Mouse (Mus musculus) olfactory bulb, adult 2 months (tissue): ENCODE results near the gene Gng8. TPM values are rescaled to one million over a fixed set of nuclear protein-coding genes. Genes with fewer than 3 reads are reported as not detected.
A peak's percentile ranks its signal among the peaks of the same experiment; 100 is the strongest.

Source experiments
- H3K27ac ChIP-seq: fragments of 200-500 bp; 2 replicates; pipeline ENCODE4 v1.5.1; 2012; ENCODE audit warnings: low read depth, low read length; ENCODE audit not compliant: insufficient read depth
- H3K4me1 ChIP-seq: fragments of 200-500 bp; 2 replicates; pipeline ENCODE4 v1.6.1; 2012; ENCODE audit warnings: low read length; ENCODE audit not compliant: control insufficient read depth, insufficient read depth
- H3K4me3 ChIP-seq: fragments of 200-500 bp; 2 replicates; pipeline ENCODE4 v1.5.1; 2012; ENCODE audit warnings: mild to moderate bottlenecking, low read depth, low read length, moderate library complexity; ENCODE audit not compliant: insufficient read depth
- CTCF ChIP-seq: fragments of 200-500 bp; IDR thresholded peaks from 2 replicates; pipeline ENCODE4 v1.5.1; 2012; ENCODE audit warnings: low read depth, mild to moderate bottlenecking, low read length, moderate library complexity; ENCODE audit not compliant: insufficient read depth
- POLR2A ChIP-seq: fragments of 200-500 bp; IDR thresholded peaks from 2 replicates; pipeline ENCODE4 v1.6.1; 2012; ENCODE audit warnings: mild to moderate bottlenecking, low read depth, low read length, moderate library complexity; ENCODE audit not compliant: insufficient read depth
- WGBS: fragments of 180-500 bp; shearing (Covaris S2); methylation state at CpG from one replicate; pipeline ENCODE4 v1.1.7; 2018; 5-methylcytosine and 5-hydroxymethylcytosine counted together
- polyA plus RNA-seq: library from polyadenylated mRNA; stranded (reverse); fragments of >200 nt; gene quantifications from 2 replicates; pipeline ENCODE4 v1.2.4, GENCODE M21; 2012; ENCODE audit warnings: low replicate concordance; ENCODE audit not compliant: missing spikeins, insufficient read depth, insufficient read length

Gng8 gene
- polyA plus RNA-seq, 1 experiment = not detected

- H3K27ac ChIP-seq = peak overlapping the region; percentile 54
- no peak for TF ChIP-seq CTCF
- no peak for TF ChIP-seq POLR2A
- 22% methylated on average over 9 of the region's 9 CpGs for WGBS
- no peak overlapping the region for H3K4me3 ChIP-seq
- H3K4me1 ChIP-seq = peaks cover 78% of the 10 kb centered on the region
Observed at GRCm38 (mm10) chr7:16918014-16918413, 26.4 kb downstream of the Gng8 start.

DNA sequence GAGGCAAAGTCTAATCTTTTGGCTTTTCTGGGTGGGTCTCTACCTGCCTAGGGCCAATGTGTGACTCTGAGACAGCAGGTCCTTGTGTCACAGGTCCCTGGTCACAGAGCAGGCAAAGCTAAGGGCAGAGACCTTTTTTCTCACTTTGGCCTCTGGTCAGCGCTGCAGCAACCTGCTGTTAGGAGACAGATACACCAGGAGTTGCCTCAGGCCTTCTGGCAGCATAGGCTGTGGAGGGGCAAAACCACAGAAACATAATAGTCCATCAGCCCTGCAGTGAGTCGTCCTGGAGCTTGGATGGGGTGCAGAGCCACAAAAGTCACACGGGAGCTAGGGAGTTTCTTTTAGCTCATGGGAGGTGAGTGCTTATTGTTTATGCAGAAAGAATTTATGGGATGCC, 27.1 kb downstream of the Gng8 start:
- TF ChIP-seq CTCF (no peak), POLR2A (no peak)
- WGBS = 54% methylated on average over 3 of the region's 3 CpGs
- Histone ChIP-seq H3K27ac (peak overlapping the region; percentile 38; the same call in 1 of the 2 replicates), H3K4me1 (peaks cover 78% of the 10 kb centered on the region), H3K4me3 (no peak overlapping the region)

DNA sequence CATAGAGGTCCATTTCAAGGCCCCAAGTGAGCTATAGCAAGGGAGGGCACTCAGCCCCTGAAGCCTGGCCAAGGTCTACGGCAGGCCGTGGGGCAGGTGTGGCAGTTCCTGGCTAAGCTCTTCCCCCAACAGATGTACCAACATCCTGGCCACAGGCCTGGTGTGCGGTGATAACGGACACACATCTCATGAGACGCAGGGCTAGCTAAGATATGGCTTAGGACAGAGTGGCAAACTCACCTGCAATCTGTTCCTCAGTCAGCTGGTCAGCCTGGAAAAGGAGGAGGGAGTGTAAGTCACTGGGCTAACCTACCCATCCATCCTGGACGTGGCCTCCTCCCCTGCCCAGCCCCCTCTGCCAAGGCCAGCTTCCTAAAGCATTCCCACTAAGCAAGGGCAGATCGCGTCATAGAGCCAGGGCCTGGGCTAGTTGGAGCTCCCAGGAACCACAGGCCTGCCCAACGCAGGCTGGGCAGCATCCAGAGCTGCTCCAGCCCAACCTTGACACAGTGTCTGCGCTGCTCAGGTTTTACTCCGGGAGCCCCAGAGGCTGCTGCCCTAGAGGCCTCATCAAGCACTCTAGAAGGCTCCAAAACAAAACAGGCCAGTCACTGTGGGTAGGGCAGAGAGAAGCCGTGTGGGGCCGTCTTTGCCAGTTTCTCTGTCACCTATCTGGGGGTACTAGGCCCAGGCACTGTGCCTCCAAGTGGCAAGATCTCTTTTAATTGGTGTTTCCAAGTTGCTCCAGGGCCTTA, 28.0 kb downstream of the Gng8 start:
- peaks cover 70% of the 10 kb centered on the region for H3K4me1 ChIP-seq
- 43% methylated on average over 13 of the region's 13 CpGs for WGBS
- peak overlapping the region; percentile 8 for H3K4me3 ChIP-seq
- TF ChIP-seq CTCF (no peak), POLR2A (no peak)
- no peak overlapping the region for H3K27ac ChIP-seq

DNA sequence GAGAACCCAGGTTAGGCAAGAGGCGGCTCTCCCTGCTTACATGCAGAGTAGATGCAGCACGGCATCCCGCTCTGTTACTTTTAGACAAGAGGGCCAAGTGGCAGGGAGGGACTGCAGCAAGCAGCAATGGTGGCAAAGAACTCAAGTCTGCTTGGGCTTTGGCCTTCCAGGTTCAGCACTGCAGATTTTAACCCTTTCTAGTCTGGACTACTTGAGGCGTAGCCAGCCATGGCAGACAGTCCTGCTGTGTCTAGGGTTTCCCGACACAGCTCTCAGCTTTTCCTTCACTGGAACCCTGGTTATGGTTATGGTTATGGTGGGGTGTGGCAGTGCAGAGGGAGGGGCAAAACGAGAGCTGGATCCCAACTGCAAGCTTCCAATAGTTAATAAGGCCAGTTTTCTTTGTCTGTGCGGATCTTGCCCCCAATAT, 28.6 kb downstream of the Gng8 start:
- H3K4me1 ChIP-seq = peaks cover 69% of the 10 kb centered on the region
- H3K4me3 ChIP-seq = peak overlapping the region; percentile 8
- TF ChIP-seq POLR2A = no peak
- no peak for TF ChIP-seq CTCF
- 35% methylated on average over 7 of the region's 7 CpGs for WGBS
- no peak overlapping the region for H3K27ac ChIP-seq

- TF ChIP-seq POLR2A (no peak), CTCF (no peak)
- 18% methylated on average over 21 of the region's 21 CpGs for WGBS
Observed at GRCm38 (mm10) chr7:16920818-16921791, 29.5 kb downstream of the Gng8 start.

DNA sequence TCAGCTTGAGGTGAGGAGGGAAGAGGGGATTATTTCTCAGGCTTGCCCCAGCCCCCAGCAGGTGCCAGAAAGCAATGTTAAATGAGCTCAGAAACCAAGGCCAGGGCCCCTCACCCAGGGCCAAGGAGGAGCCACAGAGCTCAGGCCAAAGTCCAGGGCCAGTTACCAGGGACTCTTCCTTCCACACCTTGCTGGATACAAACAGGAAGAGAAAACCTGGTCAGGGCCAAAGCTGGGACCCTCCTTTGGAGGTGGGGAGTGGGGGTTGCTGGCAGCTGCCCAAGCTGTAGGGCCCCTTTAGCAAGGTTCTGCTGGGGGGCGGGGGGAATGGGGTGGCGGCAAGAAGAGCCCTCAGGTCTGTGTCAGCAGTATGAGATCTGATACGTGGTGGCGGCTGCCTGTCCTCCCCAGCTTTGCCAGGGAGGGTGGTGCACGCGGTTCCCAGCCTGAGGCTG, 30.3 kb downstream of the Gng8 start:
- Histone ChIP-seq H3K4me1 (peaks cover 57% of the 10 kb centered on the region), H3K27ac (peak overlapping the region; percentile 52), H3K4me3 (peak overlapping the region; percentile 89)
- TF ChIP-seq POLR2A (no peak), CTCF (no peak)
- WGBS = 6% methylated on average over 6 of the region's 6 CpGs

More at GRCm38 (mm10) chr7:16920818-16921791, 29.5 kb downstream of the Gng8 start:
- Histone ChIP-seq H3K4me1 (peaks cover 63% of the 10 kb centered on the region), H3K27ac (peak overlapping the region; percentile 52), H3K4me3 (peak overlapping the region; percentile 89)

- H3K27ac ChIP-seq = peak overlapping the region; percentile 96
- no peak for TF ChIP-seq POLR2A
- no peak for TF ChIP-seq CTCF
- WGBS = 18% methylated on average over 10 of the region's 10 CpGs
- peaks cover 51% of the 10 kb centered on the region for H3K4me1 ChIP-seq
- H3K4me3 ChIP-seq = peak overlapping the region; percentile 89
Observed at GRCm38 (mm10) chr7:16922360-16922973, 30.9 kb downstream of the Gng8 start.

- under 1% methylated on average over 55 of the region's 57 CpGs for WGBS
- TF ChIP-seq CTCF (no peak), POLR2A (peak; percentile 75)
Observed at GRCm38 (mm10) chr7:16923283-16924036, 31.9 kb downstream of the Gng8 start.

More at GRCm38 (mm10) chr7:16923283-16924036, 31.9 kb downstream of the Gng8 start:
- peak overlapping the region; percentile 89 for H3K4me3 ChIP-seq
- H3K27ac ChIP-seq = peak overlapping the region; percentile 96
- peaks cover 41% of the 10 kb centered on the region for H3K4me1 ChIP-seq
